9 mouse cellular contexts compared by ENCODE assay signal in the genomic region with DNA sequence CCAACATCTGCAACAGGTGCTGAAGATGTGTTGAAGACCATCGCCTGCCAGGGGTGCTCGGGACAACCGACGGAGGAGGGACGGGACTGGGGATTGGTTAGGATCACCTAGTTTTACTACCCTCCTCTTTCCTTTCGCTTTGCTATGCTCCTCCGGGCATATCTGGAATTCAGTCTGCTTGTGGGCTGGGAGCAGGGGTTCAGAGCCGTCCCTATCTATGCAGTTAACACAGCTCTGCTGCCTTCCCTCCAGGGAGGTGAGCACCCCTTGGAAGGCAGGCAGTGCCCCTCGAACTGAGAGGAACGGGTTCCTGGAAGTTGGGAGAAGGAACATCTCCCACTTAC. TPM values are rescaled to one million over a fixed set of nuclear protein-coding genes. Genes with fewer than 3 reads are reported as not detected.
DNase-seq lines count a peak whose midpoint lies in the region; ATAC-seq lines count a peak whose summit lies in the region.
"Had no signal": no experiment of that assay in that cellular context is flagged by ENCODE, and none has a peak within 500 bp of the region (broad histone marks: within the 10 kb centered on the region; RNA-seq: fewer than 3 reads in every experiment).

No protein-coding gene starts in this region.

- H3K9ac ChIP-seq in neural tube, embryonic 11.5 days (ENCODE audit: low read length), result no peak overlapping the region
- no peak overlapping the region for H3K9ac ChIP-seq in forebrain, embryonic 16.5 days (replicated peaks; ENCODE audit: low read depth, low read length)
- no peak overlapping the region for H3K9ac ChIP-seq in limb, embryonic 15.5 days
- H3K9ac ChIP-seq in stomach, embryonic 15.5 days, result no peak overlapping the region

- no peak for DNase-seq in neural tube, embryonic 11.5 days (ENCODE audit: low spot score)
- DNase-seq in neural tube, embryonic 10.5 days (ENCODE audit: extremely low spot score, low spot score), result no peak
- no peak for DNase-seq in left cerebral cortex, postnatal 14 days (ENCODE audit: low spot score in 2 of 2)
- DNase-seq in gastrocnemius, postnatal 10 days, result no peak
- DNase-seq: right cerebral cortex, adult 18-20 months had no signal

- WGBS in neural tube, embryonic 11.5 days, result 6% methylated on average over 10 of the region's 10 CpGs
- 4% methylated on average over 10 of the region's 10 CpGs for WGBS in forebrain, embryonic 16.5 days
- 4% methylated on average over 10 of the region's 10 CpGs for WGBS in limb, embryonic 15.5 days
- WGBS in stomach, embryonic 15.5 days, result 7% methylated on average over 10 of the region's 10 CpGs

- H3K36me3 ChIP-seq in neural tube, embryonic 11.5 days (ENCODE audit: control insufficient read depth, insufficient read depth, low read length), result no peaks in the 10 kb centered on the region
- no peaks in the 10 kb centered on the region for H3K36me3 ChIP-seq in forebrain, embryonic 16.5 days (ENCODE audit: control insufficient read depth, insufficient read depth)
- no peaks in the 10 kb centered on the region for H3K36me3 ChIP-seq in limb, embryonic 15.5 days
- no peaks in the 10 kb centered on the region for H3K36me3 ChIP-seq in stomach, embryonic 15.5 days

- peaks cover 4% of the 10 kb centered on the region for H3K4me1 ChIP-seq in neural tube, embryonic 11.5 days (ENCODE audit: control insufficient read depth, insufficient read depth, low read length)
- peaks cover 19% of the 10 kb centered on the region for H3K4me1 ChIP-seq in forebrain, embryonic 16.5 days (replicated peaks; ENCODE audit: control insufficient read depth, insufficient read depth, low read length)
- peaks cover 51% of the 10 kb centered on the region for H3K4me1 ChIP-seq in limb, embryonic 15.5 days
- peaks cover 35% of the 10 kb centered on the region for H3K4me1 ChIP-seq in stomach, embryonic 15.5 days

- H3K27ac ChIP-seq in neural tube, embryonic 11.5 days (ENCODE audit: low read depth, low read length), result no peak overlapping the region
- H3K27ac ChIP-seq in forebrain, embryonic 16.5 days (ENCODE audit: low read length), result no peak overlapping the region
- no peak overlapping the region for H3K27ac ChIP-seq in limb, embryonic 15.5 days
- no peak overlapping the region for H3K27ac ChIP-seq in stomach, embryonic 15.5 days
- H3K27ac ChIP-seq: layer of hippocampus, adult 2 months had no signal

- ATAC-seq in neural tube, embryonic 11.5 days (ENCODE audit: insufficient read depth, low FRiP score, low TSS enrichment), result no peak
- ATAC-seq in forebrain, embryonic 16.5 days, result no peak
- no peak for ATAC-seq in limb, embryonic 15.5 days (ENCODE audit: insufficient number of reproducible peaks, low FRiP score, low TSS enrichment, low read depth)
- no peak for ATAC-seq in stomach, embryonic 15.5 days (ENCODE audit: insufficient read depth, low FRiP score, low read depth)

- H3K9me3 ChIP-seq in neural tube, embryonic 11.5 days (ENCODE audit: control insufficient read depth, low read length), result no peaks in the 10 kb centered on the region
- no peaks in the 10 kb centered on the region for H3K9me3 ChIP-seq in forebrain, embryonic 16.5 days (ENCODE audit: control insufficient read depth, low read length)
- no peaks in the 10 kb centered on the region for H3K9me3 ChIP-seq in limb, embryonic 15.5 days
- no peaks in the 10 kb centered on the region for H3K9me3 ChIP-seq in stomach, embryonic 15.5 days

- H3K4me2 ChIP-seq in neural tube, embryonic 11.5 days (ENCODE audit: low read depth), result peak overlapping the region; percentile 22; the same call in 1 of the 2 replicates
- peak overlapping the region; percentile 38 for H3K4me2 ChIP-seq in forebrain, embryonic 16.5 days (ENCODE audit: low read length)
- peak overlapping the region; percentile 43 for H3K4me2 ChIP-seq in limb, embryonic 15.5 days
- H3K4me2 ChIP-seq in stomach, embryonic 15.5 days, result peak overlapping the region; percentile 53

- intact Hi-C loops in left cerebral cortex, postnatal 14 days (cut with DNase I), result no loop called here

- H3K27me3 ChIP-seq in neural tube, embryonic 11.5 days (ENCODE audit: control insufficient read depth, insufficient read depth, low read length), result peaks cover 94% of the 10 kb centered on the region
- H3K27me3 ChIP-seq in forebrain, embryonic 16.5 days (replicated peaks; ENCODE audit: control insufficient read depth, insufficient read depth, low read length), result peaks cover 86% of the 10 kb centered on the region
- H3K27me3 ChIP-seq in limb, embryonic 15.5 days, result peaks cover 98% of the 10 kb centered on the region
- H3K27me3 ChIP-seq in stomach, embryonic 15.5 days (replicated peaks), result peaks cover 84% of the 10 kb centered on the region

- H3K4me3 ChIP-seq in neural tube, embryonic 11.5 days (ENCODE audit: low read depth, low read length), result peak overlapping the region; percentile 21; the same call in 1 of the 2 replicates
- peak overlapping the region; percentile 15; the same call in 1 of the 2 replicates for H3K4me3 ChIP-seq in forebrain, embryonic 16.5 days (replicated peaks; ENCODE audit: low read length)
- H3K4me3 ChIP-seq in limb, embryonic 15.5 days, result peak overlapping the region; percentile 31
- peak overlapping the region; percentile 28 for H3K4me3 ChIP-seq in stomach, embryonic 15.5 days (replicated peaks)
- H3K4me3 ChIP-seq: layer of hippocampus, adult 2 months had no signal

RNA-seq across cellular contexts. Expression of gene Gngt2, which starts 5.8 kb away (rescaled TPM):
- 6.6 and 8.5 TPM in 2 replicates for polyA plus RNA-seq in neural tube, embryonic 11.5 days (2014; fragmentation: Nextera tagmentation; extraction: Ambion mirVana)
- 2.7 and 2.9 TPM in 2 replicates for polyA plus RNA-seq in forebrain, embryonic 16.5 days (2015; fragmentation: Nextera tagmentation; extraction: Ambion mirVana)
- polyA plus RNA-seq in limb, embryonic 15.5 days (2015; fragmentation: Nextera tagmentation; extraction: Ambion mirVana), result 16.9 and 18.7 TPM in 2 replicates
- 16.9 and 17.1 TPM in 2 replicates for polyA plus RNA-seq in stomach, embryonic 15.5 days (2015; fragmentation: Nextera tagmentation; extraction: Ambion mirVana)
- 1 to 10 TPM; 2.5 to 3.2 TPM for total RNA-seq in left cerebral cortex, postnatal 14 days (2021)
- total RNA-seq in gastrocnemius, postnatal 10 days (2021), result 1 to 10 TPM; 7.0 to 9.4 TPM

RNA-seq across cellular contexts. Expression of gene Phospho1, which starts 6.9 kb away (rescaled TPM):
- polyA plus RNA-seq in neural tube, embryonic 11.5 days (2014; fragmentation: Nextera tagmentation; extraction: Ambion mirVana), result not detected in 2 replicates
- not detected in 2 replicates for polyA plus RNA-seq in forebrain, embryonic 16.5 days (2015; fragmentation: Nextera tagmentation; extraction: Ambion mirVana)
- 2.8 and 3.9 TPM in 2 replicates for polyA plus RNA-seq in limb, embryonic 15.5 days (2015; fragmentation: Nextera tagmentation; extraction: Ambion mirVana)
- polyA plus RNA-seq in stomach, embryonic 15.5 days (2015; fragmentation: Nextera tagmentation; extraction: Ambion mirVana), result 0.86 and 1.2 TPM in 2 replicates
- total RNA-seq in left cerebral cortex, postnatal 14 days (2021), result 10 to 100 TPM; 34.7 to 35.2 TPM
- 100 to 1,000 TPM; 131 to 134 TPM for total RNA-seq in gastrocnemius, postnatal 10 days (2021)

RNA-seq across cellular contexts. Expression of gene Abi3, which starts 11.0 kb away (rescaled TPM):
- 0.82 and 1.4 TPM in 2 replicates for polyA plus RNA-seq in neural tube, embryonic 11.5 days (2014; fragmentation: Nextera tagmentation; extraction: Ambion mirVana)
- 1.5 and 2.0 TPM in 2 replicates for polyA plus RNA-seq in forebrain, embryonic 16.5 days (2015; fragmentation: Nextera tagmentation; extraction: Ambion mirVana)
- polyA plus RNA-seq in limb, embryonic 15.5 days (2015; fragmentation: Nextera tagmentation; extraction: Ambion mirVana), result 7.0 and 7.2 TPM in 2 replicates
- polyA plus RNA-seq in stomach, embryonic 15.5 days (2015; fragmentation: Nextera tagmentation; extraction: Ambion mirVana), result 7.4 and 9.8 TPM in 2 replicates
- 1 to 10 TPM; 4.8 to 6.3 TPM for total RNA-seq in left cerebral cortex, postnatal 14 days (2021)
- 1 to 10 TPM; 3.4 to 7.1 TPM for total RNA-seq in gastrocnemius, postnatal 10 days (2021)
